ENCODE assay signal across 23 mouse cellular contexts in genomic region chr11:14072104-14072503, GRCm38 (mm10).
A peak's percentile ranks its signal among the peaks of the same experiment; 100 is the strongest.
DNase-seq lines count a peak whose midpoint lies in the region; ATAC-seq lines count a peak whose summit lies in the region.
"Had no signal": no experiment of that assay in that cellular context is flagged by ENCODE, and none has a peak within 500 bp of the region (broad histone marks: within the 10 kb centered on the region; RNA-seq: fewer than 3 reads in every experiment).

No protein-coding gene starts in this region.

- H3K27me3 ChIP-seq in forebrain, embryonic 11.5 days (ENCODE audit: control insufficient read depth, insufficient read depth, low read length) = no peaks in the 10 kb centered on the region
- no peaks in the 10 kb centered on the region for H3K27me3 ChIP-seq in forebrain, embryonic 13.5 days
- no peaks in the 10 kb centered on the region for H3K27me3 ChIP-seq in midbrain, embryonic 11.5 days (ENCODE audit: control insufficient read depth, insufficient read depth, low read length)
- no peaks in the 10 kb centered on the region for H3K27me3 ChIP-seq in midbrain, embryonic 13.5 days
- H3K27me3 ChIP-seq in heart, embryonic 11.5 days (ENCODE audit: control insufficient read depth, insufficient read depth, low read length) = no peaks in the 10 kb centered on the region
- H3K27me3 ChIP-seq: CH12.LX; embryonic facial prominence, embryonic 12.5 days; forebrain, embryonic 15.5 days had no signal

- no peaks in the 10 kb centered on the region for H3K9me3 ChIP-seq in forebrain, embryonic 11.5 days (ENCODE audit: control insufficient read depth, low read length)
- no peaks in the 10 kb centered on the region for H3K9me3 ChIP-seq in forebrain, embryonic 13.5 days (replicated peaks)
- no peaks in the 10 kb centered on the region for H3K9me3 ChIP-seq in midbrain, embryonic 11.5 days (ENCODE audit: control insufficient read depth, low read length)
- no peaks in the 10 kb centered on the region for H3K9me3 ChIP-seq in midbrain, embryonic 13.5 days
- no peaks in the 10 kb centered on the region for H3K9me3 ChIP-seq in heart, embryonic 11.5 days (replicated peaks; ENCODE audit: control insufficient read depth, low read length)
- H3K9me3 ChIP-seq: embryonic facial prominence, embryonic 10.5 days; embryonic facial prominence, embryonic 12.5 days; forebrain, embryonic 15.5 days had no signal

- H3K4me2 ChIP-seq in forebrain, embryonic 11.5 days (ENCODE audit: low read depth, low read length, severe bottlenecking) = no peak overlapping the region
- H3K4me2 ChIP-seq in forebrain, embryonic 13.5 days = no peak overlapping the region
- no peak overlapping the region for H3K4me2 ChIP-seq in midbrain, embryonic 11.5 days
- no peak overlapping the region for H3K4me2 ChIP-seq in midbrain, embryonic 13.5 days (replicated peaks)
- H3K4me2 ChIP-seq in heart, embryonic 11.5 days = no peak overlapping the region
- H3K4me2 ChIP-seq: embryonic facial prominence, embryonic 12.5 days; forebrain, embryonic 15.5 days had no signal

- no peak overlapping the region for H3K4me3 ChIP-seq in forebrain, embryonic 11.5 days (ENCODE audit: low read depth, low read length)
- no peak overlapping the region for H3K4me3 ChIP-seq in forebrain, embryonic 13.5 days
- no peak overlapping the region for H3K4me3 ChIP-seq in midbrain, embryonic 11.5 days (ENCODE audit: low read depth, low read length)
- no peak overlapping the region for H3K4me3 ChIP-seq in midbrain, embryonic 13.5 days (replicated peaks)
- no peak overlapping the region for H3K4me3 ChIP-seq in heart, embryonic 11.5 days (ENCODE audit: low read depth, low read length)
- H3K4me3 ChIP-seq: embryonic facial prominence, embryonic 10.5 days; embryonic facial prominence, embryonic 12.5 days; forebrain, embryonic 15.5 days had no signal

- no peak for DNase-seq in forebrain, embryonic 11.5 days (ENCODE audit: low spot score)
- DNase-seq in midbrain, embryonic 11.5 days (ENCODE audit: low spot score, missing footprints) = no peak
- DNase-seq in ES-CJ7 (ENCODE audit: low read depth, low spot score) = peak; percentile 33
- DNase-seq in ZHBTc4 (ENCODE audit: low read depth, low spot score) = peak; percentile 6
- DNase-seq: adrenal gland, adult 2 months; adrenal gland, postnatal 10 days; adrenal gland, postnatal 25 days; B cell, adult 2 months; cerebellum, adult 11-12 months; cerebellum, adult 2 months; cerebellum, adult 9-10 months; cerebellum, postnatal 10 days; cerebellum, postnatal 25 days; forebrain, postnatal 0 days had no signal

- H3K27ac ChIP-seq in forebrain, embryonic 11.5 days (ENCODE audit: low read depth, low read length) = no peak overlapping the region
- H3K27ac ChIP-seq in forebrain, embryonic 13.5 days = no peak overlapping the region
- no peak overlapping the region for H3K27ac ChIP-seq in midbrain, embryonic 11.5 days (ENCODE audit: low read depth, low read length)
- no peak overlapping the region for H3K27ac ChIP-seq in midbrain, embryonic 13.5 days
- no peak overlapping the region for H3K27ac ChIP-seq in heart, embryonic 11.5 days (ENCODE audit: low read depth, low read length)
- H3K27ac ChIP-seq: embryonic facial prominence, embryonic 10.5 days; embryonic facial prominence, embryonic 12.5 days; forebrain, embryonic 15.5 days had no signal

- peak; percentile 82 for ATAC-seq in forebrain, embryonic 11.5 days (replicated peaks; ENCODE audit: low FRiP score)
- ATAC-seq in forebrain, embryonic 13.5 days = no peak; the same call in 1 of the 2 replicates
- peak; percentile 82 for ATAC-seq in midbrain, embryonic 11.5 days (ENCODE audit: low FRiP score)
- no peak for ATAC-seq in midbrain, embryonic 13.5 days
- no peak for ATAC-seq in heart, embryonic 11.5 days (replicated peaks; ENCODE audit: insufficient number of reproducible peaks, low FRiP score, low TSS enrichment)
- ATAC-seq in monocyte, adult 5-6 weeks (replicated peaks; ENCODE audit: insufficient number of reproducible peaks, low FRiP score, low TSS enrichment, poor library complexity, severe bottlenecking) = no peak
- ATAC-seq: CD4-positive, CD25-positive, alpha-beta regulatory T cell, adult 4 months; forebrain, embryonic 15.5 days; forebrain, postnatal 0 days had no signal

- H3K9ac ChIP-seq in forebrain, embryonic 11.5 days (ENCODE audit: low read length) = no peak overlapping the region
- H3K9ac ChIP-seq in forebrain, embryonic 13.5 days = no peak overlapping the region
- H3K9ac ChIP-seq in midbrain, embryonic 11.5 days (ENCODE audit: low read length) = no peak overlapping the region
- H3K9ac ChIP-seq in midbrain, embryonic 13.5 days (replicated peaks) = no peak overlapping the region
- H3K9ac ChIP-seq in heart, embryonic 11.5 days (ENCODE audit: low read depth, low read length) = no peak overlapping the region
- H3K9ac ChIP-seq: embryonic facial prominence, embryonic 12.5 days; forebrain, embryonic 15.5 days; forebrain, postnatal 0 days had no signal

- no peaks in the 10 kb centered on the region for H3K36me3 ChIP-seq in forebrain, embryonic 11.5 days (ENCODE audit: control insufficient read depth, insufficient read depth, low read length)
- H3K36me3 ChIP-seq in forebrain, embryonic 13.5 days (ENCODE audit: poor library complexity, severe bottlenecking) = no peaks in the 10 kb centered on the region
- H3K36me3 ChIP-seq in midbrain, embryonic 11.5 days (ENCODE audit: control insufficient read depth, insufficient read depth, low read length) = no peaks in the 10 kb centered on the region
- H3K36me3 ChIP-seq in midbrain, embryonic 13.5 days = no peaks in the 10 kb centered on the region
- no peaks in the 10 kb centered on the region for H3K36me3 ChIP-seq in heart, embryonic 11.5 days (ENCODE audit: control insufficient read depth, insufficient read depth, low read length)
- H3K36me3 ChIP-seq: embryonic facial prominence, embryonic 10.5 days; embryonic facial prominence, embryonic 12.5 days; forebrain, embryonic 15.5 days had no signal

- H3K4me1 ChIP-seq in forebrain, embryonic 11.5 days (replicated peaks; ENCODE audit: control insufficient read depth, insufficient read depth, low read length) = no peaks in the 10 kb centered on the region
- H3K4me1 ChIP-seq in forebrain, embryonic 13.5 days = no peaks in the 10 kb centered on the region
- no peaks in the 10 kb centered on the region for H3K4me1 ChIP-seq in midbrain, embryonic 11.5 days (ENCODE audit: control insufficient read depth, insufficient read depth, low read length)
- H3K4me1 ChIP-seq in midbrain, embryonic 13.5 days (replicated peaks) = no peaks in the 10 kb centered on the region
- no peaks in the 10 kb centered on the region for H3K4me1 ChIP-seq in heart, embryonic 11.5 days (ENCODE audit: control insufficient read depth, insufficient read depth, low read length)
- H3K4me1 ChIP-seq: embryonic facial prominence, embryonic 10.5 days; embryonic facial prominence, embryonic 12.5 days; forebrain, embryonic 15.5 days had no signal

Comparison
In these comparisons a context has a peak if more than half of its experiments do, and no peak if none do; other contexts are left out.
1. ATAC-seq: peak in forebrain, embryonic 11.5 days (single experiment) and midbrain, embryonic 11.5 days (single experiment); none in forebrain, embryonic 13.5 days (single experiment), midbrain, embryonic 13.5 days (single experiment), heart, embryonic 11.5 days (single experiment) and monocyte, adult 5-6 weeks (single experiment).
2. DNase-seq: peak in ES-CJ7 (single experiment) and ZHBTc4 (single experiment); none in forebrain, embryonic 11.5 days (single experiment) and midbrain, embryonic 11.5 days (single experiment).